ENCODE assay signal across 10 mouse cellular contexts in genomic region chr13:52268279-52268678, GRCm38 (mm10).
DNase-seq lines count a peak whose midpoint lies in the region; ATAC-seq and TF ChIP-seq lines count a peak whose summit lies in the region.
"Had no signal": no experiment of that assay in that cellular context is flagged by ENCODE, and none has a peak within 500 bp of the region (broad histone marks: within the 10 kb centered on the region; RNA-seq: fewer than 3 reads in every experiment).

No protein-coding gene starts in this region.

- WGBS in heart, embryonic 11.5 days (ENCODE audit: insufficient replicate concordance) = 62% methylated on average over 6 of the region's 6 CpGs
- WGBS in lung, postnatal 0 days = 40% methylated on average over 6 of the region's 6 CpGs
- 33% methylated on average over 6 of the region's 6 CpGs for WGBS in lung, adult 2 months

- no peak overlapping the region for H3K9ac ChIP-seq in heart, embryonic 11.5 days (ENCODE audit: low read depth, low read length)
- H3K9ac ChIP-seq in lung, postnatal 0 days (replicated peaks; ENCODE audit: low read depth) = no peak overlapping the region
- H3K9ac ChIP-seq: liver, embryonic 15.5 days had no signal

- no peak for ATAC-seq in heart, embryonic 11.5 days (replicated peaks; ENCODE audit: insufficient number of reproducible peaks, low FRiP score, low TSS enrichment)
- ATAC-seq in lung, postnatal 0 days = no peak
- peak; percentile 65 for ATAC-seq in megakaryocyte progenitor cell, adult 5-6 weeks (replicated peaks; ENCODE audit: poor library complexity)

- 0 out of 2 replicates have a peak, but pooled peaks cover 4% of the 10 kb centered on the region for H3K4me1 ChIP-seq in heart, embryonic 11.5 days (ENCODE audit: control insufficient read depth, insufficient read depth, low read length)
- H3K4me1 ChIP-seq in lung, postnatal 0 days (ENCODE audit: insufficient read depth, low read depth, low read length) = no peaks in the 10 kb centered on the region
- no peaks in the 10 kb centered on the region for H3K4me1 ChIP-seq in lung, adult 2 months (ENCODE audit: control insufficient read depth, insufficient read depth, low read length)
- H3K4me1 ChIP-seq: liver, embryonic 15.5 days had no signal

- TF ChIP-seq EP300 in lung, postnatal 0 days (IDR thresholded peaks at IDR 0.05) = no peak

- peak; percentile 24 for DNase-seq in heart, adult 8-10 months (ENCODE audit: low spot score)
- peak; percentile 12 for DNase-seq in lung, postnatal 0 days (ENCODE audit: low spot score)
- no peak for DNase-seq in lung, adult 2 months
- DNase-seq in NIH3T3 (ENCODE audit: low read depth) = peak; percentile 18
- DNase-seq in urinary bladder, postnatal 25 days (ENCODE audit: low spot score) = no peak
- DNase-seq: thymus, postnatal 14 days had no signal

- H3K4me3 ChIP-seq in heart, embryonic 11.5 days (ENCODE audit: low read depth, low read length) = no peak overlapping the region
- H3K4me3 ChIP-seq in lung, postnatal 0 days (ENCODE audit: low read depth, low read length) = no peak overlapping the region
- no peak overlapping the region for H3K4me3 ChIP-seq in lung, adult 2 months (replicated peaks; ENCODE audit: extremely low read depth, low read depth, low read length)
- H3K4me3 ChIP-seq: erythroblast, embryonic 14.5 days; liver, embryonic 15.5 days had no signal

- no peaks in the 10 kb centered on the region for H3K9me3 ChIP-seq in heart, embryonic 11.5 days (replicated peaks; ENCODE audit: control insufficient read depth, low read length)
- H3K9me3 ChIP-seq in lung, postnatal 0 days (ENCODE audit: low read length) = no peaks in the 10 kb centered on the region
- H3K9me3 ChIP-seq: liver, embryonic 15.5 days had no signal

- H3K27ac ChIP-seq in heart, embryonic 11.5 days (ENCODE audit: low read depth, low read length) = no peak overlapping the region
- no peak overlapping the region for H3K27ac ChIP-seq in lung, postnatal 0 days (ENCODE audit: low read length)
- H3K27ac ChIP-seq: liver, embryonic 15.5 days had no signal

- no peaks in the 10 kb centered on the region for H3K36me3 ChIP-seq in heart, embryonic 11.5 days (ENCODE audit: control insufficient read depth, insufficient read depth, low read length)
- no peaks in the 10 kb centered on the region for H3K36me3 ChIP-seq in lung, postnatal 0 days (ENCODE audit: insufficient read depth, low read length)
- H3K36me3 ChIP-seq: liver, embryonic 15.5 days had no signal

- no peak overlapping the region for H3K4me2 ChIP-seq in heart, embryonic 11.5 days
- no peak overlapping the region for H3K4me2 ChIP-seq in lung, postnatal 0 days (replicated peaks; ENCODE audit: low read depth, low read length)
- H3K4me2 ChIP-seq: liver, embryonic 15.5 days had no signal

- no peak for TF ChIP-seq CTCF in lung, postnatal 0 days (IDR thresholded peaks at IDR 0.05)
- no peak for TF ChIP-seq CTCF in lung, adult 2 months (IDR thresholded peaks at IDR 0.05; ENCODE audit: insufficient read depth, low read length)

- TF ChIP-seq POLR2A in lung, adult 2 months (IDR thresholded peaks at IDR 0.05; ENCODE audit: borderline replicate concordance, extremely low read depth, low read depth, low read length) = no peak

- no peaks in the 10 kb centered on the region for H3K27me3 ChIP-seq in heart, embryonic 11.5 days (ENCODE audit: control insufficient read depth, insufficient read depth, low read length)
- H3K27me3 ChIP-seq in lung, postnatal 0 days (replicated peaks; ENCODE audit: insufficient read depth, low read length) = no peaks in the 10 kb centered on the region
- H3K27me3 ChIP-seq: liver, embryonic 15.5 days had no signal

Comparison
In these comparisons a context has a peak if more than half of its experiments do, and no peak if none do; other contexts are left out.
1. DNase-seq: peak in heart, adult 8-10 months (single experiment), lung, postnatal 0 days (single experiment) and NIH3T3 (single experiment); none in lung, adult 2 months (single experiment) and urinary bladder, postnatal 25 days (single experiment).